Mouse (Mus musculus) heart, adult 2 months (tissue): Measurements from ENCODE around the gene Atp13a3.

Source experiments
- CTCF ChIP-seq: fragments of 200-600 bp; IDR thresholded peaks from 2 replicates; pipeline ENCODE4 v1.8.1; 2022; ENCODE audit warnings: antibody characterized with exemption, mild to moderate bottlenecking, moderate library complexity
- EP300 ChIP-seq: fragments of 200-500 bp; IDR thresholded peaks from 2 replicates; pipeline ENCODE4 v1.6.1; 2011; ENCODE audit warnings: low read depth, low read length, control low read depth; ENCODE audit not compliant: insufficient read depth

- TF ChIP-seq EP300 (no peak), CTCF (no peak)
Observed at GRCm38 (mm10) chr16:30425980-30426379, 20.2 kb upstream of the Atp13a3 start.
